Comparison of ENCODE assay signal across 9 mouse cellular contexts in genomic region chr11:105943133-105944102, GRCm38 (mm10). TPM values are rescaled to one million over a fixed set of nuclear protein-coding genes. Genes with fewer than 3 reads are reported as not detected.
DNase-seq lines count a peak whose midpoint lies in the region; ATAC-seq and TF ChIP-seq lines count a peak whose summit lies in the region.
"Had no signal": no experiment of that assay in that cellular context is flagged by ENCODE, and none has a peak within 500 bp of the region (broad histone marks: within the 10 kb centered on the region; RNA-seq: fewer than 3 reads in every experiment).

No protein-coding gene starts in this region.

- 0 out of 2 replicates have a peak, but pooled peaks have one; percentile 12 for ATAC-seq in heart, embryonic 12.5 days (ENCODE audit: insufficient number of reproducible peaks, low FRiP score)
- ATAC-seq in kidney, postnatal 0 days (replicated peaks; ENCODE audit: low FRiP score, low read depth) = peak; percentile 55; the same call in 1 of the 2 replicates
- ATAC-seq in megakaryocyte, adult 5-6 weeks (ENCODE audit: poor library complexity, severe bottlenecking) = peak; percentile 13; the same call in 1 of the 2 replicates
- peak; percentile 65; the same call in 1 of the 2 replicates for ATAC-seq in stomach, embryonic 16.5 days (ENCODE audit: insufficient read depth, low FRiP score)

- WGBS in heart, embryonic 12.5 days = 7% methylated on average over 38 of the region's 47 CpGs
- WGBS in kidney, postnatal 0 days = 5% methylated on average over 46 of the region's 47 CpGs
- WGBS in stomach, embryonic 16.5 days = 6% methylated on average over 46 of the region's 47 CpGs

- peaks cover 76% of the 10 kb centered on the region for H3K27me3 ChIP-seq in heart, embryonic 12.5 days (replicated peaks)
- no peaks in the 10 kb centered on the region for H3K27me3 ChIP-seq in kidney, postnatal 0 days (ENCODE audit: insufficient read depth, low read length)
- H3K27me3 ChIP-seq in stomach, embryonic 16.5 days (ENCODE audit: control insufficient read depth, insufficient read depth, low read length) = no peaks in the 10 kb centered on the region; the same call in 1 of the 2 replicates

- H3K36me3 ChIP-seq in heart, embryonic 12.5 days = no peaks in the 10 kb centered on the region
- H3K36me3 ChIP-seq in kidney, postnatal 0 days (ENCODE audit: insufficient read depth, low read length) = no peaks in the 10 kb centered on the region
- no peaks in the 10 kb centered on the region for H3K36me3 ChIP-seq in stomach, embryonic 16.5 days (ENCODE audit: control insufficient read depth, insufficient read depth, low read length)

- H3K4me1 ChIP-seq in heart, embryonic 12.5 days (replicated peaks) = peaks cover 18% of the 10 kb centered on the region
- H3K4me1 ChIP-seq in kidney, postnatal 0 days (replicated peaks; ENCODE audit: insufficient read depth, low read length) = peaks cover 10% of the 10 kb centered on the region; the same call in 1 of the 2 replicates
- H3K4me1 ChIP-seq in stomach, embryonic 16.5 days (ENCODE audit: control insufficient read depth, insufficient read depth, low read length) = peaks cover 18% of the 10 kb centered on the region

- DNase-seq in left cerebral cortex, postnatal 4 days = peak; percentile 22
- no peak for DNase-seq in left cerebral cortex, postnatal 36 days (ENCODE audit: low spot score in 2 of 2)
- peak; percentile 18 to 24 for DNase-seq in cerebellum, postnatal 36 days
- DNase-seq in kidney, postnatal 0 days (ENCODE audit: low spot score) = peak; percentile 59
- DNase-seq in frontal cortex, postnatal 10 days (ENCODE audit: low spot score in 2 of 2) = no peak

- H3K4me3 ChIP-seq in heart, embryonic 12.5 days = peak overlapping the region; percentile 56
- H3K4me3 ChIP-seq in kidney, postnatal 0 days (replicated peaks; ENCODE audit: low read depth, low read length) = peak overlapping the region; percentile 63
- peak overlapping the region; percentile 65 for H3K4me3 ChIP-seq in stomach, embryonic 16.5 days (replicated peaks; ENCODE audit: low read length)

- peak overlapping the region; percentile 94 for H3K4me2 ChIP-seq in heart, embryonic 12.5 days
- peak overlapping the region; percentile 95 for H3K4me2 ChIP-seq in kidney, postnatal 0 days (ENCODE audit: low read length)
- peak overlapping the region; percentile 89 for H3K4me2 ChIP-seq in stomach, embryonic 16.5 days (ENCODE audit: low read depth, low read length)

- intact Hi-C loops in left cerebral cortex, postnatal 4 days (cut with DNase I) = no loop called here
- intact Hi-C loops in left cerebral cortex, postnatal 36 days (cut with DNase I) = loop anchor here (5.0 kb wide), 1 partner anchor 79 kb away; no protein-coding TSS in a partner anchor

- no peak for TF ChIP-seq CTCF in kidney, postnatal 0 days (IDR thresholded peaks at IDR 0.05; ENCODE audit: low read depth)

- peak overlapping the region; percentile 72 for H3K9ac ChIP-seq in heart, embryonic 12.5 days
- peak overlapping the region; percentile 70 for H3K9ac ChIP-seq in kidney, postnatal 0 days (ENCODE audit: low read depth, low read length)
- H3K9ac ChIP-seq in stomach, embryonic 16.5 days (ENCODE audit: low read length) = peak overlapping the region; percentile 80

- no peak overlapping the region for H3K27ac ChIP-seq in heart, embryonic 12.5 days (ENCODE audit: poor library complexity, severe bottlenecking)
- H3K27ac ChIP-seq in kidney, postnatal 0 days = peak overlapping the region; percentile 87
- H3K27ac ChIP-seq in stomach, embryonic 16.5 days (ENCODE audit: low read length) = peak overlapping the region; percentile 92

- no peaks in the 10 kb centered on the region for H3K9me3 ChIP-seq in heart, embryonic 12.5 days (replicated peaks)
- no peaks in the 10 kb centered on the region for H3K9me3 ChIP-seq in kidney, postnatal 0 days (replicated peaks; ENCODE audit: low read length)
- no peaks in the 10 kb centered on the region for H3K9me3 ChIP-seq in stomach, embryonic 16.5 days (replicated peaks; ENCODE audit: control insufficient read depth, low read length)

RNA-seq across cellular contexts. Expression of gene Cyb561, which starts 9.7 kb away (rescaled TPM):
- 10 to 100 TPM; 36.6 to 38.9 TPM for total RNA-seq in left cerebral cortex, postnatal 4 days (2021)
- 10 to 100 TPM; 81.8 to 88.9 TPM for total RNA-seq in left cerebral cortex, postnatal 36 days (2021)
- polyA plus RNA-seq in heart, embryonic 12.5 days (2016; fragmentation: Nextera tagmentation; extraction: Ambion mirVana) = 4.1 and 5.5 TPM in 2 replicates
- 34.0 and 35.2 TPM in 2 replicates for polyA plus RNA-seq in kidney, postnatal 0 days (2015; fragmentation: Nextera tagmentation; extraction: Ambion mirVana)
- total RNA-seq in megakaryocyte, adult 5-6 weeks (2015) = 0.30 TPM in 1 of 2 replicates, not detected in the other
- total RNA-seq in megakaryocyte, adult 5-6 weeks (2017) = 0.37 TPM in 1 of 2 replicates, not detected in the other
- 45.6 and 54.7 TPM in 2 replicates for polyA plus RNA-seq in stomach, embryonic 16.5 days (2015; fragmentation: Nextera tagmentation; extraction: Ambion mirVana)
- total RNA-seq: neutrophil, adult 5-6 weeks had no signal

RNA-seq across cellular contexts. Expression of gene Ace, which starts 24.3 kb away (rescaled TPM):
- total RNA-seq in left cerebral cortex, postnatal 4 days (2021) = 1 to 10 TPM; 8.1 to 9.8 TPM
- total RNA-seq in left cerebral cortex, postnatal 36 days (2021) = 10 to 100 TPM in 1 of 2 experiments, 1 to 10 TPM in 1; 9.2 to 11.5 TPM
- polyA plus RNA-seq in heart, embryonic 12.5 days (2016; fragmentation: Nextera tagmentation; extraction: Ambion mirVana) = 1.00 and 1.3 TPM in 2 replicates
- polyA plus RNA-seq in kidney, postnatal 0 days (2015; fragmentation: Nextera tagmentation; extraction: Ambion mirVana) = 24.4 and 26.0 TPM in 2 replicates
- 7.3 and 9.0 TPM in 2 replicates for total RNA-seq in megakaryocyte, adult 5-6 weeks (2015)
- 3.2 and 6.9 TPM in 2 replicates for total RNA-seq in megakaryocyte, adult 5-6 weeks (2017)
- polyA plus RNA-seq in stomach, embryonic 16.5 days (2015; fragmentation: Nextera tagmentation; extraction: Ambion mirVana) = 3.3 and 3.5 TPM in 2 replicates

RNA-seq across cellular contexts. Expression of gene Ace3, which starts 51.1 kb away (rescaled TPM):
- total RNA-seq in left cerebral cortex, postnatal 4 days (2021) = not detected
- total RNA-seq in left cerebral cortex, postnatal 36 days (2021) = not detected
- not detected in 2 replicates for polyA plus RNA-seq in heart, embryonic 12.5 days (2016; fragmentation: Nextera tagmentation; extraction: Ambion mirVana)
- polyA plus RNA-seq in kidney, postnatal 0 days (2015; fragmentation: Nextera tagmentation; extraction: Ambion mirVana) = 0.06 TPM in 1 of 2 replicates, not detected in the other
- not detected in 2 replicates for total RNA-seq in megakaryocyte, adult 5-6 weeks (2015)
- not detected in 2 replicates for total RNA-seq in megakaryocyte, adult 5-6 weeks (2017)
- polyA plus RNA-seq in stomach, embryonic 16.5 days (2015; fragmentation: Nextera tagmentation; extraction: Ambion mirVana) = not detected in 2 replicates
- total RNA-seq: neutrophil, adult 5-6 weeks had no signal

Comparison
In these comparisons a context has a peak if more than half of its experiments do, and no peak if none do; other contexts are left out.
1. DNase-seq: peak in left cerebral cortex, postnatal 4 days (single experiment), cerebellum, postnatal 36 days (2 of 2) and kidney, postnatal 0 days (single experiment); none in left cerebral cortex, postnatal 36 days (0 of 2) and frontal cortex, postnatal 10 days (0 of 2).
2. ATAC-seq: peak in every context shown above with its lines; median percentile 65 in stomach, embryonic 16.5 days; 55 in kidney, postnatal 0 days; 13 in megakaryocyte, adult 5-6 weeks; 12 in heart, embryonic 12.5 days.
3. RNA of gene Cyb561, which starts 9.7 kb away (total RNA-seq): 81.8 to 88.9 TPM in left cerebral cortex, postnatal 36 days and 36.6 to 38.9 TPM in left cerebral cortex, postnatal 4 days; 0.30 to 0.37 TPM in megakaryocyte, adult 5-6 weeks; every median in the first group is over 10 times any median in the second.
4. Peak in every context shown above with its lines, with median percentiles within 50 percentile points of each other: H3K4me2 ChIP-seq, H3K4me3 ChIP-seq and H3K9ac ChIP-seq.